Comparison of ENCODE assay signal across 8 mouse cellular contexts in the genomic region with DNA sequence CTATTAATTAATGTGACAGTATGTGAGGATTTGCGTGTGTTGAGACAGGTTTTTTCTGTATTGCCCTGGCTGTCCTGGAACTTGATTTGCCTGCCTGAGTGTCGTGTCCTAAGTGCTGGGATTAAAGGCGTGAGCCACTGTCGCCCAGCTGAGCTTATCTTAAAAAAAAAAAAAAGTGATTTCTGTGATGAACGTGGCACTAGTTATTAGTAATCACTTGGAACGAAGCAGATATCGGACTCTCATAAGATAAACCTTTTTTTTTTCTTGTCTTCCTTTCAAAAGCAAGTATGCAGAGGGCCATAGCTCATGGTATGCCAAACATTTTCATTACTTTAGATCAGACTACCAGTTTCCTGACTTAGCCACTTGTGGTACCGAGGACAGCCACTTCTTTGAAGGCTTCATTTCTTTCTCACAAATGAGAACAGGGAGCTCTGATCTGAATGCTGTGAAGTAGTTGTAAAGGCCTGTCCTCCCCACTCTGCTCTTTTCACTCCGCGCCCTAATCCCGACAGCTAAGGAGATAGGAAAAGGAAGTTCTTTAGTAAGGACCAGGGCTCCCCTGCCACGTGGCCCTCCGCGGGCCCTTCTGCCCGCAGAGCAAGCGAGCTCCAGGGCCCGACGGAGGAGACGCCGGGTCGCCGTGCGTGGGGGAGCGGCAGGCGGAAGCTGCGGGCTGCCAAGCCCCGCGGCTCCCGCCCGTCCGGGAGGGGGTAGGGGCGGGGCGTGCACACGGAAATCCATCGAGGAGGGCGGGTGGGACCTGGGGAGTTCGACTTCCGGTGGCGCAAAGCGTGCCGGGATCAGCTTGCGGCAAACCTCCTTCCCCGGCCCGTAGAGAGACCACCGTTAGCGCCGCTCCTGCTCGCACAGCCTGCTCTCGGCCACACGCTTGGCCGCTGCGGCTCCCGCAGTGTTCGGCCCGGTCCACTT. TPM values are rescaled to one million over a fixed set of nuclear protein-coding genes. Genes with fewer than 3 reads are reported as not detected.
DNase-seq lines count a peak whose midpoint lies in the region; ATAC-seq lines count a peak whose summit lies in the region.

Gene Dr1, plus strand, starts transcription at position 771 of the 936 bp plus-strand sequence.

- H3K9ac ChIP-seq in hindbrain, embryonic 14.5 days = peak within 1 kb of the TSS; percentile 93

- 3% methylated on average over 54 of the region's 55 CpGs for WGBS in hindbrain, embryonic 14.5 days
- 7% methylated on average over 50 of the region's 55 CpGs for WGBS in macrophage (ENCODE audit: missing documents)

- DNase-seq in T-cell, adult 2 months (ENCODE audit: low spot score) = peak; percentile 88
- DNase-seq in cerebellum, postnatal 25 days = peak; percentile 91 to 95
- DNase-seq in frontal cortex, postnatal 25 days (ENCODE audit: low spot score in 2 of 2) = peak; percentile 58 to 72
- peak; percentile 91 for DNase-seq in hindbrain, embryonic 14.5 days (ENCODE audit: low spot score)
- peak; percentile 84 to 90 for DNase-seq in left cerebral cortex, adult 18-20 months (ENCODE audit: low spot score in 2 of 2)
- DNase-seq in right cerebral cortex, adult 2 months (ENCODE audit: low spot score in 2 of 2) = peak; percentile 80 to 82
- peak; percentile 80 for DNase-seq in urinary bladder, postnatal 25 days (ENCODE audit: low spot score)

- ATAC-seq in hindbrain, embryonic 14.5 days (ENCODE audit: low FRiP score) = peak; percentile 98

- H3K4me2 ChIP-seq in hindbrain, embryonic 14.5 days (replicated peaks) = peak within 1 kb of the TSS; percentile 88

- peak within 1 kb of the TSS; percentile 92 for H3K27ac ChIP-seq in hindbrain, embryonic 14.5 days
- peak within 1 kb of the TSS; percentile 89 for H3K27ac ChIP-seq in macrophage

- no peaks in the 10 kb centered on the region; the same call in 1 of the 2 replicates for H3K36me3 ChIP-seq in hindbrain, embryonic 14.5 days (replicated peaks; ENCODE audit: control insufficient read depth, insufficient read depth)
- H3K36me3 ChIP-seq in macrophage (ENCODE audit: inconsistent target) = no peaks in the 10 kb centered on the region; the same call in 1 of the 2 replicates

- peaks cover 36% of the 10 kb centered on the region for H3K4me1 ChIP-seq in hindbrain, embryonic 14.5 days (replicated peaks; ENCODE audit: control insufficient read depth, insufficient read depth, low read length)

- no peaks in the 10 kb centered on the region for H3K9me3 ChIP-seq in hindbrain, embryonic 14.5 days (ENCODE audit: control insufficient read depth, low read length)

- H3K79me2 ChIP-seq in macrophage (ENCODE audit: inconsistent target) = peaks cover 43% of the 10 kb centered on the region

- no peaks in the 10 kb centered on the region for H3K27me3 ChIP-seq in hindbrain, embryonic 14.5 days (ENCODE audit: control insufficient read depth, insufficient read depth, low read length)

- peak within 1 kb of the TSS; percentile 91 for H3K4me3 ChIP-seq in hindbrain, embryonic 14.5 days (replicated peaks; ENCODE audit: low read length)
- H3K4me3 ChIP-seq in macrophage (ENCODE audit: inconsistent target) = peak within 1 kb of the TSS; percentile 84

RNA-seq across cellular contexts. Expression of gene Dr1, which starts in this region (rescaled TPM):
- polyA plus RNA-seq in hindbrain, embryonic 14.5 days (2014; fragmentation: Nextera tagmentation; extraction: Ambion mirVana) = 45.7 and 52.3 TPM in 2 replicates
- 10 to 100 TPM; 36.1 to 37.0 TPM for total RNA-seq in left cerebral cortex, adult 18-20 months (2021)
- 100 to 1,000 TPM in 1 of 26 experiments, 10 to 100 TPM in 24, 1 to 10 TPM in 1; 9.8 to 105 (median 23.1) TPM for total RNA-seq in macrophage (2018; cell fraction: chromatin; rRNA removed)
- 10 to 100 TPM; 44.0 to 69.2 (median 52.4) TPM for total RNA-seq in macrophage (2018; cell fraction: cytosol; rRNA removed)
- 10 to 100 TPM; 23.5 to 99.4 (median 47.6) TPM for total RNA-seq in macrophage (2018; cell fraction: nucleus; rRNA removed)
- 45.0 to 52.6 TPM (median 50.9 TPM) in 3 replicates for polyA plus RNA-seq in macrophage (2018)

Comparison
In these comparisons a context has a peak if more than half of its experiments do, and no peak if none do; other contexts are left out.
1. Peak in every context shown above with its lines: DNase-seq, ATAC-seq, H3K4me3 ChIP-seq and H3K27ac ChIP-seq.